In genomic region chr11:101783584-101783983, GRCm38 (mm10) we compare ENCODE assay signal across 9 mouse cellular contexts. TPM values are rescaled to one million over a fixed set of nuclear protein-coding genes. Genes with fewer than 3 reads are reported as not detected.
DNase-seq lines count a peak whose midpoint lies in the region; ATAC-seq and TF ChIP-seq lines count a peak whose summit lies in the region.
"Had no signal": no experiment of that assay in that cellular context is flagged by ENCODE, and none has a peak within 500 bp of the region (broad histone marks: within the 10 kb centered on the region; RNA-seq: fewer than 3 reads in every experiment).

No protein-coding gene starts in this region.

- H3K4me1 ChIP-seq in heart, embryonic 14.5 days (ENCODE audit: control insufficient read depth in 2 of 2, insufficient read depth in 2 of 2, low read length in 2 of 2): peaks cover 9 to 11% of the 10 kb centered on the region in 2 experiments
- H3K4me1 ChIP-seq in ES-Bruce4 (ENCODE audit: control insufficient read depth, insufficient read depth, low read length): peaks cover 17% of the 10 kb centered on the region
- peaks cover 4% of the 10 kb centered on the region; the same call in 1 of the 2 replicates for H3K4me1 ChIP-seq in forebrain, postnatal 0 days (ENCODE audit: insufficient read depth)
- peaks cover 7% of the 10 kb centered on the region for H3K4me1 ChIP-seq in midbrain, embryonic 11.5 days (ENCODE audit: control insufficient read depth, insufficient read depth, low read length)

- no peaks in the 10 kb centered on the region for H3K9me3 ChIP-seq in heart, embryonic 14.5 days (ENCODE audit: control insufficient read depth, low read length)
- no peaks in the 10 kb centered on the region for H3K9me3 ChIP-seq in ES-Bruce4 (replicated peaks; ENCODE audit: control insufficient read depth, insufficient read depth, low read length, poor library complexity, severe bottlenecking)
- no peaks in the 10 kb centered on the region for H3K9me3 ChIP-seq in forebrain, postnatal 0 days (ENCODE audit: low read length)
- H3K9me3 ChIP-seq in midbrain, embryonic 11.5 days (ENCODE audit: control insufficient read depth, low read length): no peaks in the 10 kb centered on the region
- H3K9me3 ChIP-seq: liver, embryonic 15.5 days had no signal

- no peak for TF ChIP-seq POLR2A in ES-Bruce4 (IDR thresholded peaks at IDR 0.05; ENCODE audit: insufficient read depth, low read length)

- H3K4me3 ChIP-seq in heart, embryonic 14.5 days (ENCODE audit: control insufficient read depth in 1 of 2, insufficient read depth in 1 of 2, low read depth in 1 of 2, low read length in 2 of 2): peak overlapping the region; percentile 37 to 66; a peak in 3 of 4 replicates
- peak overlapping the region; percentile 71 for H3K4me3 ChIP-seq in ES-Bruce4 (ENCODE audit: low read depth, low read length)
- peak overlapping the region; percentile 57 for H3K4me3 ChIP-seq in forebrain, postnatal 0 days (ENCODE audit: low read depth, low read length)
- peak overlapping the region; percentile 34 for H3K4me3 ChIP-seq in midbrain, embryonic 11.5 days (ENCODE audit: low read depth, low read length)

- TF ChIP-seq EP300 in ES-Bruce4 (IDR thresholded peaks at IDR 0.05; ENCODE audit: insufficient read depth, low read depth, low read length): no peak

- no peak overlapping the region; the same call in 1 of the 2 replicates for H3K9ac ChIP-seq in heart, embryonic 14.5 days (ENCODE audit: low read length)
- H3K9ac ChIP-seq in ES-Bruce4 (ENCODE audit: low read depth, poor library complexity, severe bottlenecking): peak overlapping the region; percentile 89
- no peak overlapping the region for H3K9ac ChIP-seq in forebrain, postnatal 0 days
- peak overlapping the region; percentile 58; the same call in 1 of the 2 replicates for H3K9ac ChIP-seq in midbrain, embryonic 11.5 days (ENCODE audit: low read length)
- H3K9ac ChIP-seq: liver, embryonic 15.5 days had no signal

- H3K4me2 ChIP-seq in heart, embryonic 14.5 days (ENCODE audit: low read length): peak overlapping the region; percentile 99
- H3K4me2 ChIP-seq in forebrain, postnatal 0 days (ENCODE audit: low read depth): peak overlapping the region; percentile 98
- peak overlapping the region; percentile 80 for H3K4me2 ChIP-seq in midbrain, embryonic 11.5 days

- no peaks in the 10 kb centered on the region for H3K36me3 ChIP-seq in heart, embryonic 14.5 days (ENCODE audit: control insufficient read depth, insufficient read depth, low read length)
- H3K36me3 ChIP-seq in ES-Bruce4 (ENCODE audit: control insufficient read depth, insufficient read depth, low read length, poor library complexity, severe bottlenecking): no peaks in the 10 kb centered on the region
- no peaks in the 10 kb centered on the region for H3K36me3 ChIP-seq in forebrain, postnatal 0 days (ENCODE audit: insufficient read depth)
- no peaks in the 10 kb centered on the region for H3K36me3 ChIP-seq in midbrain, embryonic 11.5 days (ENCODE audit: control insufficient read depth, insufficient read depth, low read length)
- H3K36me3 ChIP-seq: liver, embryonic 15.5 days had no signal

- no peak for ATAC-seq in heart, embryonic 14.5 days (ENCODE audit: insufficient number of reproducible peaks, insufficient read depth, low FRiP score, low read depth)
- no peak for ATAC-seq in forebrain, postnatal 0 days
- ATAC-seq in midbrain, embryonic 11.5 days (ENCODE audit: low FRiP score): no peak

- no peak overlapping the region for H3K27ac ChIP-seq in heart, embryonic 14.5 days (replicated peaks in 1 of 2; ENCODE audit: control insufficient read depth in 1 of 2, insufficient read depth in 1 of 2, low read depth in 2 of 2, low read length in 2 of 2)
- H3K27ac ChIP-seq in ES-Bruce4 (ENCODE audit: insufficient read depth, low read length): peak overlapping the region; percentile 75
- no peak overlapping the region for H3K27ac ChIP-seq in forebrain, postnatal 0 days (ENCODE audit: low read depth, low read length)
- H3K27ac ChIP-seq in midbrain, embryonic 11.5 days (ENCODE audit: low read depth, low read length): no peak overlapping the region
- H3K27ac ChIP-seq: liver, embryonic 15.5 days had no signal

- 33% methylated on average over 9 of the region's 9 CpGs for WGBS in heart, embryonic 14.5 days
- WGBS in forebrain, postnatal 0 days: 12% methylated on average over 9 of the region's 9 CpGs
- WGBS in midbrain, embryonic 11.5 days: 34% methylated on average over 9 of the region's 9 CpGs

- no peak for DNase-seq in heart, adult 9 months (ENCODE audit: low spot score in 2 of 2)
- DNase-seq in forebrain, postnatal 0 days: peak; percentile 18
- no peak for DNase-seq in midbrain, embryonic 11.5 days (ENCODE audit: low spot score, missing footprints)
- no peak for DNase-seq in layer of hippocampus, adult 9-10 months (ENCODE audit: low spot score)
- no peak for DNase-seq in urinary bladder, adult 18-20 months (ENCODE audit: low spot score in 2 of 2)
- DNase-seq in kidney, adult 9 months: no peak

- peaks cover 51% of the 10 kb centered on the region for H3K27me3 ChIP-seq in heart, embryonic 14.5 days (ENCODE audit: control insufficient read depth, insufficient read depth, low read length)
- no peaks in the 10 kb centered on the region for H3K27me3 ChIP-seq in ES-Bruce4 (ENCODE audit: control insufficient read depth, insufficient read depth, low read length, poor library complexity, severe bottlenecking)
- peaks cover 34% of the 10 kb centered on the region for H3K27me3 ChIP-seq in forebrain, postnatal 0 days (ENCODE audit: insufficient read depth, low read length)
- peaks cover 62% of the 10 kb centered on the region for H3K27me3 ChIP-seq in midbrain, embryonic 11.5 days (ENCODE audit: control insufficient read depth, insufficient read depth, low read length)

- TF ChIP-seq CTCF in ES-Bruce4 (IDR thresholded peaks at IDR 0.05; ENCODE audit: low read depth, low read length): no peak
- TF ChIP-seq CTCF in forebrain, postnatal 0 days (IDR thresholded peaks at IDR 0.05; ENCODE audit: low read depth): no peak

RNA-seq across cellular contexts. Expression of gene Etv4, which starts 1.6 kb away (rescaled TPM):
- polyA plus RNA-seq in heart, embryonic 14.5 days (2014; fragmentation: Nextera tagmentation; extraction: Ambion mirVana): 4.0 and 4.8 TPM in 2 replicates
- polyA plus RNA-seq in ES-Bruce4 (2011; ENCODE audit: insufficient read depth, insufficient read length, low read depth, missing spikeins): 28.9 and 30.3 TPM in 2 replicates
- 24.2 and 25.1 TPM in 2 replicates for total RNA-seq in forebrain, postnatal 0 days (2014; rRNA removed)
- polyA plus RNA-seq in forebrain, postnatal 0 days (2015; fragmentation: Nextera tagmentation; extraction: Ambion mirVana): 15.9 and 16.8 TPM in 2 replicates
- polyA plus RNA-seq in midbrain, embryonic 11.5 days (2014; fragmentation: Nextera tagmentation; extraction: Ambion mirVana): 3.8 and 4.6 TPM in 2 replicates

RNA-seq across cellular contexts. Expression of gene Dhx8, which starts 50.9 kb away (rescaled TPM):
- polyA plus RNA-seq in heart, embryonic 14.5 days (2014; fragmentation: Nextera tagmentation; extraction: Ambion mirVana): 18.5 and 21.2 TPM in 2 replicates
- polyA plus RNA-seq in ES-Bruce4 (2011; ENCODE audit: insufficient read depth, insufficient read length, low read depth, missing spikeins): 37.6 and 38.9 TPM in 2 replicates
- 26.5 and 33.3 TPM in 2 replicates for total RNA-seq in forebrain, postnatal 0 days (2014; rRNA removed)
- 18.8 and 25.0 TPM in 2 replicates for polyA plus RNA-seq in forebrain, postnatal 0 days (2015; fragmentation: Nextera tagmentation; extraction: Ambion mirVana)
- polyA plus RNA-seq in midbrain, embryonic 11.5 days (2014; fragmentation: Nextera tagmentation; extraction: Ambion mirVana): 39.2 and 41.1 TPM in 2 replicates

Comparison
In these comparisons a context has a peak if more than half of its experiments do, and no peak if none do; other contexts are left out.
1. H3K9ac ChIP-seq: peak in ES-Bruce4 (single experiment) and midbrain, embryonic 11.5 days (single experiment); none in heart, embryonic 14.5 days (single experiment) and forebrain, postnatal 0 days (single experiment).
2. Peak in every context shown above with its lines, with median percentiles within 50 percentile points of each other: H3K4me2 ChIP-seq and H3K4me3 ChIP-seq.